8 mouse cellular contexts compared by ENCODE assay signal in the genomic region with DNA sequence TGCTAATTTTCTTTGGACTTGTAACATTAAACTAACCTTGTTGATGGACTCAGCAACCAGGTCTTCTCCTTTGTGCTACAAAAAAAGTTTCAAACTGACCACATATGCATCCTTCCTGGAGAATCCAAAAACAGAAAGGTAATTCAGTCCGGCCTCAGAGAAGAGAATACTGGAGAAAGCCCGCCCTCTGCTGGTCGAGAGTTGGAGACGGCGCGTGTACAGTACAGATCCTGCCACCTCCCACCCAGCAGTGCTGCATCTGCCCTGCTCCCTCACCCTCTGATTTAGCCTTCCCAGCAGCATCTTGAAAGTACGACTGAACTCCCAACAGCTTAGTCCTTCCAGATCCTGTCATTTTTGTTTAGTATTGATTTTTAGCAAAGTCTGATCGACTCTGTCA. TPM values are rescaled to one million over a fixed set of nuclear protein-coding genes. Genes with fewer than 3 reads are reported as not detected.
DNase-seq lines count a peak whose midpoint lies in the region; ATAC-seq and TF ChIP-seq lines count a peak whose summit lies in the region.

No protein-coding gene starts in this region.

- peak; percentile 88 for ATAC-seq in forebrain, embryonic 11.5 days (replicated peaks; ENCODE audit: low FRiP score)
- ATAC-seq in hematopoietic stem cell, adult 5-6 weeks (replicated peaks in 1 of 2; ENCODE audit: insufficient read depth in 1 of 2, low FRiP score in 2 of 2, low TSS enrichment in 1 of 2, low read depth in 1 of 2, poor library complexity in 2 of 2, severe bottlenecking in 2 of 2), result peak; percentile 83 to 85
- ATAC-seq in lung, embryonic 15.5 days (ENCODE audit: borderline replicate concordance, extremely low read depth, low FRiP score, low TSS enrichment), result peak; percentile 52; the same call in 1 of the 2 replicates

- H3K36me3 ChIP-seq in E14TG2a.4 (ENCODE audit: insufficient read depth, low read length), result no peaks in the 10 kb centered on the region
- H3K36me3 ChIP-seq in forebrain, embryonic 11.5 days (ENCODE audit: control insufficient read depth, insufficient read depth, low read length), result no peaks in the 10 kb centered on the region
- no peaks in the 10 kb centered on the region for H3K36me3 ChIP-seq in lung, embryonic 15.5 days

- no peaks in the 10 kb centered on the region for H3K27me3 ChIP-seq in E14TG2a.4 (ENCODE audit: insufficient read depth, low read length)
- no peaks in the 10 kb centered on the region for H3K27me3 ChIP-seq in forebrain, embryonic 11.5 days (ENCODE audit: control insufficient read depth, insufficient read depth, low read length)
- H3K27me3 ChIP-seq in lung, embryonic 15.5 days, result no peaks in the 10 kb centered on the region; the same call in 1 of the 2 replicates

- TF ChIP-seq CTCF in E14TG2a.4 (conservative IDR thresholded peaks at IDR 0.05; ENCODE audit: low read length), result peak; percentile 57
- TF ChIP-seq CTCF in olfactory bulb, adult 2 months (IDR thresholded peaks at IDR 0.05; ENCODE audit: insufficient read depth, low read depth, low read length), result peak; percentile 63; the same call in 1 of the 2 replicates

- WGBS in forebrain, embryonic 11.5 days, result 9% methylated on average over 8 of the region's 8 CpGs
- 6% methylated on average over 8 of the region's 8 CpGs for WGBS in lung, embryonic 15.5 days
- 8% methylated on average over 8 of the region's 8 CpGs for WGBS in olfactory bulb, adult 2 months

- TF ChIP-seq POLR2A in olfactory bulb, adult 2 months (IDR thresholded peaks at IDR 0.05; ENCODE audit: insufficient read depth, low read depth, low read length), result no peak

- H3K27ac ChIP-seq in forebrain, embryonic 11.5 days (ENCODE audit: low read depth, low read length), result no peak overlapping the region
- no peak overlapping the region for H3K27ac ChIP-seq in lung, embryonic 15.5 days
- H3K27ac ChIP-seq in olfactory bulb, adult 2 months (ENCODE audit: insufficient read depth, low read depth, low read length), result no peak overlapping the region

- DNase-seq in c-Kit-negative CD71-positive TER-119-positive erythroid progenitor cells, embryonic 14.5 days (ENCODE audit: low read depth, low spot score), result peak; percentile 6
- DNase-seq in forebrain, embryonic 11.5 days (ENCODE audit: low spot score), result peak; percentile 82
- peak; percentile 64 to 90 for DNase-seq in layer of hippocampus, adult 18-20 months (ENCODE audit: low spot score in 2 of 2)
- peak; percentile 14 for DNase-seq in thymus, adult 18-20 months

- H3K4me2 ChIP-seq in forebrain, embryonic 11.5 days (ENCODE audit: low read depth, low read length, severe bottlenecking), result no peak overlapping the region
- no peak overlapping the region for H3K4me2 ChIP-seq in lung, embryonic 15.5 days

- H3K9me3 ChIP-seq in E14TG2a.4 (ENCODE audit: low read length), result no peaks in the 10 kb centered on the region
- no peaks in the 10 kb centered on the region for H3K9me3 ChIP-seq in forebrain, embryonic 11.5 days (ENCODE audit: control insufficient read depth, low read length)
- H3K9me3 ChIP-seq in lung, embryonic 15.5 days, result no peaks in the 10 kb centered on the region

- H3K4me3 ChIP-seq in E14TG2a.4 (replicated peaks; ENCODE audit: low read length), result no peak overlapping the region
- H3K4me3 ChIP-seq in forebrain, embryonic 11.5 days (ENCODE audit: low read depth, low read length), result no peak overlapping the region
- no peak overlapping the region for H3K4me3 ChIP-seq in lung, embryonic 15.5 days
- H3K4me3 ChIP-seq in olfactory bulb, adult 2 months (ENCODE audit: insufficient read depth, low read depth, low read length), result no peak overlapping the region

- no peak overlapping the region for H3K9ac ChIP-seq in forebrain, embryonic 11.5 days (ENCODE audit: low read length)
- H3K9ac ChIP-seq in lung, embryonic 15.5 days, result no peak overlapping the region

- H3K4me1 ChIP-seq in E14TG2a.4 (replicated peaks; ENCODE audit: low read depth, low read length), result no peaks in the 10 kb centered on the region
- no peaks in the 10 kb centered on the region for H3K4me1 ChIP-seq in forebrain, embryonic 11.5 days (replicated peaks; ENCODE audit: control insufficient read depth, insufficient read depth, low read length)
- H3K4me1 ChIP-seq in lung, embryonic 15.5 days, result no peaks in the 10 kb centered on the region
- no peaks in the 10 kb centered on the region for H3K4me1 ChIP-seq in olfactory bulb, adult 2 months (ENCODE audit: control insufficient read depth, insufficient read depth, low read length)

RNA-seq across cellular contexts. Expression of a gene that starts 9.4 kb away (rescaled TPM):
- 15.6 and 19.0 TPM in 2 replicates for polyA plus RNA-seq in forebrain, embryonic 11.5 days (2014; fragmentation: Nextera tagmentation; extraction: Ambion mirVana)
- total RNA-seq in hematopoietic stem cell, adult 5-6 weeks (2017), result 45.2 and 50.4 TPM in 2 replicates
- total RNA-seq in layer of hippocampus, adult 18-20 months (2021), result 1 to 10 TPM; 9.2 to 9.7 TPM
- polyA plus RNA-seq in lung, embryonic 15.5 days (2015; fragmentation: Nextera tagmentation; extraction: Ambion mirVana), result 10.8 and 11.6 TPM in 2 replicates
- not detected in 2 replicates for polyA plus RNA-seq in olfactory bulb, adult 2 months (2012; ENCODE audit: insufficient read depth, insufficient read length, low replicate concordance, missing spikeins)

RNA-seq across cellular contexts. Expression of a gene that starts 15.8 kb away (rescaled TPM):
- polyA plus RNA-seq in forebrain, embryonic 11.5 days (2014; fragmentation: Nextera tagmentation; extraction: Ambion mirVana), result not detected in 2 replicates
- total RNA-seq in hematopoietic stem cell, adult 5-6 weeks (2017), result not detected in 2 replicates
- under 1 TPM; 0.08 to 0.10 TPM for total RNA-seq in layer of hippocampus, adult 18-20 months (2021)
- polyA plus RNA-seq in lung, embryonic 15.5 days (2015; fragmentation: Nextera tagmentation; extraction: Ambion mirVana), result not detected in 2 replicates
- polyA plus RNA-seq in olfactory bulb, adult 2 months (2012; ENCODE audit: insufficient read depth, insufficient read length, low replicate concordance, missing spikeins), result not detected in 2 replicates

Comparison
In these comparisons a context has a peak if more than half of its experiments do, and no peak if none do; other contexts are left out.
1. DNase-seq: peak in every context shown above with its lines; median percentile 82 in forebrain, embryonic 11.5 days; 77 in layer of hippocampus, adult 18-20 months; 14 in thymus, adult 18-20 months; 6 in c-Kit-negative CD71-positive TER-119-positive erythroid progenitor cells, embryonic 14.5 days.
2. RNA of a gene that starts 9.4 kb away (polyA plus RNA-seq): 15.6 to 19.0 TPM in forebrain, embryonic 11.5 days and 10.8 to 11.6 TPM in lung, embryonic 15.5 days; not detected in olfactory bulb, adult 2 months; every median in the first group is over 10 times any median in the second.
3. Peak in every context shown above with its lines, with median percentiles within 50 percentile points of each other: ATAC-seq.